Mouse (Mus musculus) CH12.LX (cell line): ENCODE results near the gene Aurka. TPM values are rescaled to one million over a fixed set of nuclear protein-coding genes. Genes with fewer than 3 reads are reported as not detected.
A peak's percentile ranks its signal among the peaks of the same experiment; 100 is the strongest.

ENCODE experiments used
- DNase-seq: peaks from one replicate; pipeline ENCODE4 v3.0.0-alpha.2; 2013; ENCODE audit errors: extremely low read depth
- H3K27ac ChIP-seq: 2 replicates; pipeline ENCODE4 v1.5.1; 2012; ENCODE audit warnings: low read depth, mild to moderate bottlenecking, control low read depth, moderate library complexity; ENCODE audit not compliant: insufficient read depth
- H3K27me3 ChIP-seq: replicated peaks from 2 replicates; pipeline ENCODE3; 2012; ENCODE audit warnings: inconsistent platforms
- H3K36me3 ChIP-seq, 2 experiments: replicated peaks in 1 of 2; 2 replicates each; pipeline versions ENCODE3 to v1.6.1; 2012; ENCODE audit warnings: inconsistent platforms in 1 of 2, low read length in 1 of 2, mild to moderate bottlenecking in 1 of 2, mixed read lengths in 1 of 2, moderate library complexity in 1 of 2; ENCODE audit not compliant: control insufficient read depth in 1 of 2, insufficient read depth in 1 of 2
- H3K4me1 ChIP-seq, 2 experiments: 2 replicates each; pipeline ENCODE4 v1.6.1; 2012; ENCODE audit warnings: inconsistent platforms in 1 of 2, moderate library complexity in 1 of 2; ENCODE audit not compliant: insufficient read depth in 2 of 2, control insufficient read depth in 1 of 2
- H3K4me2 ChIP-seq: 2 replicates; pipeline ENCODE4 v1.6.1; 2012; ENCODE audit warnings: low read depth, mild to moderate bottlenecking, control low read depth; ENCODE audit not compliant: poor library complexity, insufficient read depth, severe bottlenecking
- H3K4me3 ChIP-seq, 3 experiments: fragments of 150-350 bp in 1 of 3; sonication (generic) in 1 of 3; replicated peaks in 1 of 3; 2 replicates each; pipeline versions ENCODE3 to v1.5.1; 2011 to 2012; ENCODE audit warnings: low read depth in 2 of 3, low read length in 2 of 3, mild to moderate bottlenecking in 2 of 3, moderate library complexity in 2 of 3, control low read depth in 1 of 3, improper control_type of control experiment in 1 of 3, inconsistent platforms in 1 of 3, mixed read lengths in 1 of 3; ENCODE audit not compliant: poor library complexity in 1 of 3
- H3K79me2 ChIP-seq: replicated peaks from 2 replicates; pipeline ENCODE4 v1.6.1; 2012; ENCODE audit warnings: mild to moderate bottlenecking, moderate library complexity; ENCODE audit not compliant: control insufficient read depth, poor library complexity, insufficient read depth, severe bottlenecking; ENCODE audit errors: extremely low read depth
- H3K9ac ChIP-seq: 2 replicates; pipeline ENCODE4 v1.6.1; 2012; ENCODE audit warnings: low read depth, mild to moderate bottlenecking, control low read depth, moderate library complexity; ENCODE audit not compliant: insufficient read depth
- H3K9me3 ChIP-seq: replicated peaks from 2 replicates; pipeline ENCODE3; 2012; ENCODE audit warnings: low read length, inconsistent platforms, mixed read lengths
- BHLHE40 ChIP-seq: IDR thresholded peaks from 2 replicates; pipeline ENCODE4 v1.6.1; 2011; ENCODE audit warnings: mild to moderate bottlenecking, low read depth, low read length, improper control_type of control experiment
- CHD1 ChIP-seq: IDR thresholded peaks from 2 replicates; pipeline ENCODE4 v1.6.1; 2012; ENCODE audit warnings: low read depth, low read length, improper control_type of control experiment, inconsistent platforms
- CHD2 ChIP-seq: IDR thresholded peaks from 2 replicates; pipeline ENCODE4 v1.6.1; 2011; ENCODE audit warnings: low read length, improper control_type of control experiment
- EP300 ChIP-seq: IDR thresholded peaks from 2 replicates; pipeline ENCODE4 v1.6.1; 2011; ENCODE audit warnings: low read length, improper control_type of control experiment
- ETS1 ChIP-seq: conservative IDR thresholded peaks from 2 replicates; pipeline ENCODE4 v1.6.1; 2012; ENCODE audit warnings: low read depth, mild to moderate bottlenecking, inconsistent platforms, low read length, improper control_type of control experiment, moderate library complexity
- HCFC1 ChIP-seq: IDR thresholded peaks from 2 replicates; pipeline ENCODE4 v1.6.1; 2012; ENCODE audit warnings: low read depth, mild to moderate bottlenecking, inconsistent platforms, low read length, improper control_type of control experiment
- IRF4 ChIP-seq: IDR thresholded peaks from 2 replicates; pipeline ENCODE4 v1.6.1; 2014; ENCODE audit warnings: low read depth, mild to moderate bottlenecking, inconsistent platforms, low read length, improper control_type of control experiment
- KAT2A ChIP-seq: IDR thresholded peaks from 2 replicates; pipeline ENCODE4 v1.6.1; 2012; ENCODE audit warnings: low read length, improper control_type of control experiment, inconsistent platforms; ENCODE audit not compliant: insufficient replicate concordance
- MAFK ChIP-seq: IDR thresholded peaks from 2 replicates; pipeline ENCODE4 v1.6.1; 2011; ENCODE audit warnings: low read length, improper control_type of control experiment; ENCODE audit not compliant: insufficient replicate concordance
- MAX ChIP-seq: IDR thresholded peaks from 2 replicates; pipeline ENCODE4 v1.6.1; 2011; ENCODE audit warnings: low read length, improper control_type of control experiment
- MAZ ChIP-seq: IDR thresholded peaks from 2 replicates; pipeline ENCODE4 v1.6.1; 2012; ENCODE audit warnings: low read depth, mild to moderate bottlenecking, inconsistent platforms, low read length, improper control_type of control experiment, moderate library complexity
- MEF2A ChIP-seq: IDR thresholded peaks from 2 replicates; pipeline ENCODE4 v1.6.1; 2014; ENCODE audit warnings: low read depth, mild to moderate bottlenecking, inconsistent platforms, low read length, improper control_type of control experiment, borderline replicate concordance
- MXI1 ChIP-seq: IDR thresholded peaks from 2 replicates; pipeline ENCODE4 v1.6.1; 2011; ENCODE audit warnings: mild to moderate bottlenecking, low read depth, low read length, improper control_type of control experiment
- MYC ChIP-seq: IDR thresholded peaks from 2 replicates; pipeline ENCODE4 v1.6.1; 2011; ENCODE audit warnings: low read depth, mild to moderate bottlenecking, improper control_type of control experiment, low read length
- PAX5 ChIP-seq: IDR thresholded peaks from 2 replicates; pipeline ENCODE4 v1.6.1; 2012; ENCODE audit warnings: low read length, inconsistent platforms, mixed read lengths
- POLR2A ChIP-seq: IDR thresholded peaks from 2 replicates; pipeline ENCODE4 v1.6.1; 2011; ENCODE audit warnings: low read depth, mild to moderate bottlenecking, improper control_type of control experiment, low read length
- POLR2AphosphoS2 ChIP-seq: IDR thresholded peaks from 2 replicates; pipeline ENCODE4 v1.6.1; 2011; ENCODE audit warnings: low read depth, low read length, improper control_type of control experiment
- RCOR1 ChIP-seq: conservative IDR thresholded peaks from 2 replicates; pipeline ENCODE4 v1.6.1; 2012; ENCODE audit warnings: low read depth, mild to moderate bottlenecking, inconsistent platforms, low read length, improper control_type of control experiment
- SMC3 ChIP-seq: IDR thresholded peaks from 2 replicates; pipeline ENCODE4 v1.6.1; 2011; ENCODE audit warnings: low read depth, low read length, improper control_type of control experiment
- TBP ChIP-seq: conservative IDR thresholded peaks from 2 replicates; pipeline ENCODE4 v1.6.1; 2011; ENCODE audit warnings: low read depth, low read length, improper control_type of control experiment
- TCF12 ChIP-seq: IDR thresholded peaks from 2 replicates; pipeline ENCODE4 v1.6.1; 2014; ENCODE audit warnings: low read depth, mild to moderate bottlenecking, inconsistent platforms, low read length, improper control_type of control experiment
- USF1 ChIP-seq: IDR thresholded peaks from 2 replicates; pipeline ENCODE4 v1.6.1; 2014; ENCODE audit warnings: low read depth, mild to moderate bottlenecking, inconsistent platforms, low read length, improper control_type of control experiment
- USF2 ChIP-seq: conservative IDR thresholded peaks from 2 replicates; pipeline ENCODE4 v1.6.1; 2011; ENCODE audit warnings: low read depth, low read length, improper control_type of control experiment
- ZC3H11A ChIP-seq: IDR thresholded peaks from 2 replicates; pipeline ENCODE4 v1.6.1; 2012; ENCODE audit warnings: low read depth, mild to moderate bottlenecking, inconsistent platforms, low read length, improper control_type of control experiment
- ZKSCAN1 ChIP-seq: IDR thresholded peaks from 2 replicates; pipeline ENCODE4 v1.6.1; 2012; ENCODE audit warnings: low read depth, inconsistent platforms, low read length, improper control_type of control experiment, borderline replicate concordance
- ZMIZ1 ChIP-seq: IDR thresholded peaks from 2 replicates; pipeline ENCODE4 v1.6.1; 2012; ENCODE audit warnings: low read depth, mild to moderate bottlenecking, inconsistent platforms, low read length, improper control_type of control experiment
- dilution Hi-C: fragments of 300-500 bp; cut with MboI; formaldehyde crosslinking; loops from 2 replicates; pipeline ENCODE4 v1.14.3; 2020; ENCODE audit warnings: low sequenced_read_pairs; ENCODE audit not compliant: extremely low pct_unique_long_range_greater_than_20kb, extremely low pct_ligation_motif_present
- in situ Hi-C: fragments of 300-500 bp; cut with MboI; formaldehyde crosslinking; loops from 3 replicates; pipeline ENCODE4 v1.14.3; 2019; ENCODE audit warnings: low sequenced_read_pairs, low pct_ligation_motif_present, low pct_unique_long_range_greater_than_20kb, mixed read lengths
- polyA plus RNA-seq: library from polyadenylated mRNA; unstranded; fragments of >175 nt; gene quantifications from 2 replicates; pipeline ENCODE4 v1.2.1, GENCODE M21; 2012; ENCODE audit warnings: low read depth; ENCODE audit not compliant: insufficient read length
- total RNA-seq, 2 experiments: library from RNA; depleted of rRNA; stranded (reverse); fragments of 300-350 nt in 1 of 2; fragments of >200 nt in 1 of 2; gene quantifications; 2 replicates each; pipeline ENCODE4 v1.2.3; 2012 to 2014

The Aurka gene
- total and polyA plus RNA-seq, 3 experiments = 84.4 to 128 (median 88.6) TPM

- H3K79me2 ChIP-seq = no peaks in the 10 kb centered on the region
- H3K36me3 ChIP-seq = peaks cover 0 to 20% of the 10 kb centered on the region in 2 experiments
- peaks cover 31 to 88% of the 10 kb centered on the region in 2 experiments for H3K4me1 ChIP-seq
- H3K9me3 ChIP-seq = no peaks in the 10 kb centered on the region
- H3K4me2 ChIP-seq = peak overlapping the region; percentile 30
- peak; percentile 70 for DNase-seq
- TF ChIP-seq TBP (0 out of 2 replicates have a peak, but pooled peaks have one; percentile 50), RCOR1 (no peak), ZMIZ1 (peak; percentile 33; the same call in 1 of the 2 replicates), TCF12 (peak; percentile 62; the same call in 1 of the 2 replicates), POLR2A (peak; percentile 19), HCFC1 (no peak), ZC3H11A (no peak)
- in situ Hi-C loops = no loop called here
- H3K27ac ChIP-seq = peak overlapping the region; percentile 97
- H3K27me3 ChIP-seq = no peaks in the 10 kb centered on the region
- peak overlapping the region; percentile 23 to 51 (median 46) for H3K4me3 ChIP-seq
- H3K9ac ChIP-seq = peak overlapping the region; percentile 10; the same call in 1 of the 2 replicates
- dilution Hi-C loops = no loop called here
These were observed 45.9 kb upstream of the Aurka start for GRCm38 (mm10) chr2:172416218-172416617.

GRCm38 (mm10) chr2:172413894-172414293 lies 43.6 kb upstream of the Aurka start:
- dilution Hi-C loops = no loop called here
- H3K4me2 ChIP-seq = peak overlapping the region; percentile 78
- H3K36me3 ChIP-seq = peaks cover 0 to 8% of the 10 kb centered on the region in 2 experiments
- H3K27ac ChIP-seq = peak overlapping the region; percentile 78
- no peaks in the 10 kb centered on the region for H3K79me2 ChIP-seq
- no peaks in the 10 kb centered on the region for H3K27me3 ChIP-seq
- TF ChIP-seq KAT2A (no peak), CHD1 (no peak), MXI1 (0 out of 2 replicates have a peak, but pooled peaks have one; percentile 57), ZC3H11A (no peak), ZKSCAN1 (no peak), BHLHE40 (peak; percentile 92), IRF4 (peak; percentile 78), MAFK (no peak), EP300 (peak; percentile 79), CHD2 (peak; percentile 66), HCFC1 (0 out of 2 replicates have a peak, but pooled peaks have one; percentile 25), USF1 (peak; percentile 87), MAX (peak; percentile 81), MAZ (peak; percentile 35; the same call in 1 of the 2 replicates), TCF12 (peak; percentile 88), POLR2A (no peak), ETS1 (peak; percentile 88), MYC (peak; percentile 79), ZMIZ1 (no peak), SMC3 (peak; percentile 13; the same call in 1 of the 2 replicates), USF2 (peak; percentile 70), POLR2AphosphoS2 (no peak), PAX5 (no peak), MEF2A (peak; percentile 68; the same call in 1 of the 2 replicates)
- TF ChIP-seq, all 38 proteins: peak for 15
- in situ Hi-C loops = no loop called here
- Histone ChIP-seq H3K4me3 (no peak overlapping the region), H3K4me1 (peaks cover 27 to 81% of the 10 kb centered on the region in 2 experiments), H3K9ac (peak overlapping the region; percentile 18), H3K9me3 (no peaks in the 10 kb centered on the region)
- no peak for DNase-seq
